Mouse (Mus musculus): ENCODE data around the gene Padi1.

- TF ChIP-seq CTCF (IDR thresholded peaks at IDR 0.05; ENCODE audit: control insufficient read depth, insufficient read depth, insufficient read length) (no peak), USF1 (IDR thresholded peaks at IDR 0.05; ENCODE audit: low read depth) (no peak)
These were observed 30.1 kb downstream of the Padi1 start for GRCm38 (mm10) chr4:140815496-140815895.

Measured in C2C12 (cell line).